Mouse (Mus musculus) forebrain, embryonic 13.5 days (tissue): ENCODE results near the gene E330021D16Rik. TPM values are rescaled to one million over a fixed set of nuclear protein-coding genes. Genes with fewer than 3 reads are reported as not detected.
"Not testable (repeated sequence)": the region's sequence is repeated elsewhere in the genome, so short reads cannot be mapped to it uniquely, and the experiment has no call there.

ENCODE experiments used
- ATAC-seq: fragments of 200-750 bp; cut with Nextera tagmentation; 2 replicates; pipeline ENCODE4 v1.8.0; 2017
- H3K27ac ChIP-seq: fragments of 300-500 bp; sonication (generic); 2 replicates; pipeline ENCODE4 v1.5.1; 2015; ENCODE audit warnings: inconsistent platforms, mild to moderate bottlenecking, moderate library complexity
- H3K27me3 ChIP-seq: fragments of 300-500 bp; sonication (generic); 2 replicates; pipeline ENCODE4 v1.6.1; 2015; ENCODE audit warnings: mild to moderate bottlenecking, inconsistent platforms
- H3K36me3 ChIP-seq: fragments of 300-500 bp; sonication (generic); 2 replicates; pipeline ENCODE4 v1.6.1; 2015; ENCODE audit warnings: mild to moderate bottlenecking, inconsistent platforms; ENCODE audit not compliant: poor library complexity, severe bottlenecking
- H3K4me1 ChIP-seq: fragments of 300-500 bp; sonication (generic); 2 replicates; pipeline ENCODE4 v1.6.1; 2015; ENCODE audit warnings: inconsistent platforms
- H3K4me2 ChIP-seq: fragments of 300-500 bp; sonication (generic); 2 replicates; pipeline ENCODE4 v1.6.1; 2015; ENCODE audit warnings: inconsistent platforms, mild to moderate bottlenecking, moderate library complexity
- H3K4me3 ChIP-seq: fragments of 300-500 bp; sonication (generic); 2 replicates; pipeline ENCODE4 v1.5.1; 2015; ENCODE audit warnings: mild to moderate bottlenecking, inconsistent platforms
- H3K9ac ChIP-seq: fragments of 300-500 bp; sonication (generic); 2 replicates; pipeline ENCODE4 v1.6.1; 2015; ENCODE audit warnings: mild to moderate bottlenecking, inconsistent platforms
- H3K9me3 ChIP-seq: fragments of 300-500 bp; sonication (generic); replicated peaks from 2 replicates; pipeline ENCODE4 v1.6.1; 2016; ENCODE audit warnings: inconsistent platforms
- WGBS: fragments of 180-500 bp; shearing (Covaris S2); methylation state at CpG from one replicate; pipeline ENCODE4 v1.1.7; 2015; 5-methylcytosine and 5-hydroxymethylcytosine counted together
- polyA plus RNA-seq: library from polyadenylated mRNA; unstranded; fragments of >200 nt; fragmentation: Nextera tagmentation; extraction: Ambion mirVana; gene quantifications from 2 replicates; pipeline ENCODE4 v1.2.1, GENCODE M21; 2015

The E330021D16Rik gene
- polyA plus RNA-seq = not detected in 2 replicates

GRCm38 (mm10) chr6:136415133-136415775 lies at the start of gene E330021D16Rik:
E330021D16Rik (minus strand) TSS chr6:136415569.
- H3K4me3 ChIP-seq = no peak within 1 kb of the TSS
- no peaks in the 10 kb centered on the region for H3K4me1 ChIP-seq
- peaks cover 3% of the 10 kb centered on the region; the same call in 1 of the 2 replicates for H3K9me3 ChIP-seq
- no peak within 1 kb of the TSS for H3K27ac ChIP-seq
- ATAC-seq = no peak
- no peaks in the 10 kb centered on the region for H3K27me3 ChIP-seq
- no peaks in the 10 kb centered on the region for H3K36me3 ChIP-seq
- H3K4me2 ChIP-seq = no peak within 1 kb of the TSS
- WGBS = 87% methylated on average over 9 of the region's 9 CpGs
- no peak within 1 kb of the TSS for H3K9ac ChIP-seq

- H3K27ac ChIP-seq = no peak overlapping the region
- 71% methylated on average over 8 of the region's 8 CpGs for WGBS
Observed at GRCm38 (mm10) chr6:136465021-136465420, 49.7 kb upstream of the E330021D16Rik start.

GRCm38 (mm10) chr6:136464121-136464621 lies 48.8 kb upstream of the E330021D16Rik start:
- Histone ChIP-seq H3K4me1 (peaks cover 16% of the 10 kb centered on the region), H3K36me3 (no peaks in the 10 kb centered on the region), H3K4me2 (no peak overlapping the region), H3K27me3 (no peaks in the 10 kb centered on the region), H3K9ac (no peak overlapping the region), H3K9me3 (no peaks in the 10 kb centered on the region), H3K27ac (no peak overlapping the region), H3K4me3 (no peak overlapping the region)
- ATAC-seq = no peak
- 72% methylated on average over 12 of the region's 12 CpGs for WGBS

More at GRCm38 (mm10) chr6:136465021-136465420, 49.7 kb upstream of the E330021D16Rik start:
- Histone ChIP-seq H3K9ac (no peak overlapping the region), H3K4me1 (peaks cover 21% of the 10 kb centered on the region), H3K4me3 (no peak overlapping the region), H3K4me2 (no peak overlapping the region), H3K9me3 (no peaks in the 10 kb centered on the region), H3K36me3 (no peaks in the 10 kb centered on the region), H3K27me3 (no peaks in the 10 kb centered on the region)
- ATAC-seq = no peak

- Histone ChIP-seq H3K4me2 (no peak overlapping the region), H3K9ac (no peak overlapping the region), H3K9me3 (no peaks in the 10 kb centered on the region), H3K4me1 (peaks cover 11% of the 10 kb centered on the region), H3K27ac (no peak overlapping the region), H3K27me3 (no peaks in the 10 kb centered on the region), H3K36me3 (no peaks in the 10 kb centered on the region), H3K4me3 (no peak overlapping the region)
- ATAC-seq = no peak
- WGBS = 35% methylated on average over 9 of the region's 9 CpGs
Observed at GRCm38 (mm10) chr6:136463491-136463890, 48.1 kb upstream of the E330021D16Rik start.

GRCm38 (mm10) chr6:136459156-136459555 lies 43.8 kb upstream of the E330021D16Rik start:
- Histone ChIP-seq H3K36me3 (no peaks in the 10 kb centered on the region), H3K4me2 (no peak overlapping the region), H3K9me3 (no peaks in the 10 kb centered on the region), H3K27me3 (no peaks in the 10 kb centered on the region), H3K27ac (no peak overlapping the region), H3K9ac (no peak overlapping the region), H3K4me3 (no peak overlapping the region), H3K4me1 (no peaks in the 10 kb centered on the region)
- no peak for ATAC-seq
- 93% methylated on average over 7 of the region's 7 CpGs for WGBS

- Histone ChIP-seq H3K4me3 (no peak overlapping the region), H3K36me3 (no peaks in the 10 kb centered on the region), H3K9ac (no peak overlapping the region), H3K27ac (no peak overlapping the region), H3K4me2 (no peak overlapping the region), H3K9me3 (no peaks in the 10 kb centered on the region), H3K4me1 (no peaks in the 10 kb centered on the region), H3K27me3 (no peaks in the 10 kb centered on the region)
- ATAC-seq = no peak
- WGBS = 100% methylated on average over 1 of the region's 1 CpGs
Observed at GRCm38 (mm10) chr6:136456302-136456701, 40.9 kb upstream of the E330021D16Rik start.

- Histone ChIP-seq H3K9ac (no peak overlapping the region), H3K4me3 (no peak overlapping the region), H3K36me3 (no peaks in the 10 kb centered on the region), H3K9me3 (0 out of 2 replicates have a peak, but pooled peaks cover under 1% of the 10 kb centered on the region), H3K4me1 (no peaks in the 10 kb centered on the region), H3K27me3 (no peaks in the 10 kb centered on the region), H3K27ac (no peak overlapping the region), H3K4me2 (no peak overlapping the region)
- 88% methylated on average over 3 of the region's 3 CpGs for WGBS
- no peak for ATAC-seq
Observed at GRCm38 (mm10) chr6:136455696-136456095, 40.3 kb upstream of the E330021D16Rik start.

- Histone ChIP-seq H3K4me1 (no peaks in the 10 kb centered on the region), H3K4me3 (no peak overlapping the region), H3K9me3 (0 out of 2 replicates have a peak, but pooled peaks cover 4% of the 10 kb centered on the region), H3K9ac (no peak overlapping the region), H3K4me2 (no peak overlapping the region), H3K27me3 (no peaks in the 10 kb centered on the region), H3K36me3 (no peaks in the 10 kb centered on the region), H3K27ac (no peak overlapping the region)
- ATAC-seq = no peak
- WGBS = 94% methylated on average over 3 of the region's 3 CpGs
Observed at GRCm38 (mm10) chr6:136452623-136453022, 37.3 kb upstream of the E330021D16Rik start.

- H3K4me2 ChIP-seq = no peak overlapping the region
- no peak overlapping the region for H3K4me3 ChIP-seq
- no peaks in the 10 kb centered on the region for H3K36me3 ChIP-seq
- H3K9me3 ChIP-seq = 0 out of 2 replicates have a peak, but pooled peaks cover 4% of the 10 kb centered on the region
- no peak for ATAC-seq
- H3K4me1 ChIP-seq = no peaks in the 10 kb centered on the region
- no peak overlapping the region for H3K27ac ChIP-seq
- H3K9ac ChIP-seq = no peak overlapping the region
- H3K27me3 ChIP-seq = no peaks in the 10 kb centered on the region
- WGBS = 93% methylated on average over 6 of the region's 6 CpGs
Observed at GRCm38 (mm10) chr6:136450863-136451262, 35.5 kb upstream of the E330021D16Rik start.

GRCm38 (mm10) chr6:136449930-136450329 lies 34.6 kb upstream of the E330021D16Rik start:
- no peaks in the 10 kb centered on the region for H3K27me3 ChIP-seq
- H3K4me3 ChIP-seq = no peak overlapping the region
- H3K27ac ChIP-seq = no peak overlapping the region
- H3K4me1 ChIP-seq = no peaks in the 10 kb centered on the region
- no peak overlapping the region for H3K9ac ChIP-seq
- peaks cover 8% of the 10 kb centered on the region for H3K9me3 ChIP-seq
- H3K4me2 ChIP-seq = no peak overlapping the region
- no peak for ATAC-seq
- no peaks in the 10 kb centered on the region for H3K36me3 ChIP-seq
- 93% methylated on average over 1 of the region's 1 CpGs for WGBS

GRCm38 (mm10) chr6:136449270-136449692 lies 33.9 kb upstream of the E330021D16Rik start:
- H3K27me3 ChIP-seq = no peaks in the 10 kb centered on the region
- H3K27ac ChIP-seq = no peak overlapping the region
- no peaks in the 10 kb centered on the region for H3K36me3 ChIP-seq
- H3K9ac ChIP-seq = no peak overlapping the region
- H3K4me1 ChIP-seq = no peaks in the 10 kb centered on the region
- peaks cover 15% of the 10 kb centered on the region for H3K9me3 ChIP-seq
- 85% methylated on average over 9 of the region's 9 CpGs for WGBS
- no peak for ATAC-seq
- no peak overlapping the region for H3K4me3 ChIP-seq
- H3K4me2 ChIP-seq = no peak overlapping the region

- not testable (repeated sequence) for H3K4me1 ChIP-seq, H3K27me3 ChIP-seq, H3K36me3 ChIP-seq, H3K4me3 ChIP-seq, H3K4me2 ChIP-seq, H3K9ac ChIP-seq, H3K27ac ChIP-seq, ATAC-seq
- H3K9me3 ChIP-seq = peaks cover 22% of the 10 kb centered on the region
- WGBS = 84% methylated on average over 2 of the region's 2 CpGs
Observed at GRCm38 (mm10) chr6:136439205-136439604, 23.8 kb upstream of the E330021D16Rik start.
